Mouse (Mus musculus) liver, postnatal 0 days (tissue): ENCODE data around the gene P2rx5.

Source experiments
- CTCF ChIP-seq: sonication (generic); IDR thresholded peaks from 2 replicates; pipeline ENCODE4 v1.5.1; 2016; ENCODE audit warnings: antibody characterized with exemption, low read depth
- EP300 ChIP-seq: IDR thresholded peaks from 2 replicates; pipeline ENCODE4 v1.6.1; 2016; ENCODE audit warnings: antibody characterized with exemption, low read depth, mild to moderate bottlenecking

DNA sequence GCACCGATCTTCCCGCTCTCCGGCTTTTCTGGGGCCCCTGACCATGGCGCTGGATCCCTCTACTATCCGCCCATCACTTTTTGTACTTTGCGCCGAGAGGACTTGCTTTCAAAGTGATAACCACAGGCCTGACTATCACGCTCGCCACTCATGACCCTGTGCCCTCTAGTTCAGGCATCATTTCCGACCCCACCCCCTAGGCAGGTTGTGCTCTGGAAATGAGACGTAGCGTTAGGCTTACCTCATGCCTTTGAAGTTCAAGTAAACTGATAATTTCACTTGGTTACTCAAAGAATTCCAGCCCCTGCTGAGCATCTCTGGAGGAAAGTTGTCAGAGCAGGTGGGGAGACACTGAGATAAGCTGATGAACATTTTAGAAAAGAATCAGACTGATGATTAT lies 39.7 kb downstream of the P2rx5 start:
- TF ChIP-seq CTCF: no peak
- no peak for TF ChIP-seq EP300
